Mouse (Mus musculus): ENCODE results near the gene Hist1h3g.

Gene Hist1h3g

DNA sequence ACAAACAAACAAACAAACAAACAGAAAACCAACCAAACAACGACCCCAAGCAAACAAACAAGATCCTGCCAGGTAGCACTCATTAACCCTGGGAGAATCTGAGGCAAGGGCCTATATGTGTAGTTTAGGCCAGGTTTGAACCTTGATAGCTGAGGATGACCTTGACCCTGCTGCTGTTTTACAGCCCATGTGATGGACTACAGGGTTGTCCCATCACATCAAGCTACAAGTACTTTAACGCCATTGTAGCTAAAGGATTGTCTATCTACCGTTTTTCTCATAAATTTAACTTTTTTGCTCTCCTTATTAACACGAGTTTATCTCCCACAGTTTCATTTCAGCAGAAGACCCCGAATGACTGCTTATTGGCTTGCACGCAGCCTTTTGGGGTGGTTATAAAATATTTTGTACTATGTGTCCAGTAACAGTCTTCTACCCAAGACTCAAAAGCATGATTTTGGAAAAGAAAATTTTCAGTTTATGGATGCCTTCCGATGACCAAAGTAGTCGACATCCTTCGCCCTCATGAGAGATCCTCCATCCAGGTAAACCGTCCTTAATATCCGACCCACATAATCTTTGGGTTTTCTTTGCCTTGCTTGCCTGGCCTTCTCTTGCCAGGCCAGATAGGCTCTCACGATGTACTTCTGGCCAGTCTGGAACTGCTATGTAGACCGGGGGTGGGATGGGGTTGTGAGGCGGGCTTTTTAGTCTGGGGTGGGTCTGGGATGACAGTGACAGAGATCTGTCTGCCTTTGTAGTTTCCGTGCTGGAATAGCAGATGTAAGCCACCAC lies 19.2 kb upstream of the Hist1h3g start:
- DNase-seq, result no peak

GRCm38 (mm10) chr13:23516822-23517602 lies 18.2 kb upstream of the Hist1h3g start:
- peak; percentile 67 to 86 for DNase-seq

DNA sequence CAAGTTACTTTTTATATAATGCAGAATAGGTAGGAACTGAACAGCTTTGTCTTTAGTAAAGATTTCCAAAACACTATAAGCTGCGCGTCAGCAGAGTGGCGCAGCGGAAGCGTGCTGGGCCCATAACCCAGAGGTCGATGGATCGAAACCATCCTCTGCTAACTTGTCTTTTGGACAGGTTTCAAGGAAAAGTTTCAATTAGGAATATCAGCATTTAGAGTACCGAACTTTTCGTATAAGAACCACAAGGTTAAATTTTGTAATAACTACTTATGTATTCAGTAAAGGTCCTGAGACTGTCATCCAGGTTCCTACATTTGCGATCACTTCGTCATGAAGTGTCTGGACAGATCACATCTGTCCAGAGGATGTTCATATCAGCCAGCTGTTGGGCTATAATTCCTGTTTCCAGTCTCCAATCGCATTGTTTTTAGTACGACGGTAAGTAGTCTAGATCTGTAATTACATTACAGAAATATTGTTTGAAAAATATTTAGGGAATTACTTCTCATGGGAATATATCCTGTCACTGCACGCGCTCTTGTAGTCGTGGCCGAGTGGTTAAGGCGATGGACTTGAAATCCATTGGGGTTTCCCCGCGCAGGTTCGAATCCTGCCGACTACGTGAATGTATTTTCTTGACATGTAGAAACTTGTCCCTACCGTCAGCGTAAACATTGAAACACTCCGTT lies 17.5 kb upstream of the Hist1h3g start:
- peak; percentile 87 to 95 for DNase-seq

GRCm38 (mm10) chr13:23518295-23518603 lies 17.0 kb upstream of the Hist1h3g start:
- DNase-seq, result no peak

GRCm38 (mm10) chr13:23518885-23519284 lies 16.3 kb upstream of the Hist1h3g start:
- peak; percentile 69 to 86 for DNase-seq

- peak; percentile 70 to 85 for DNase-seq
Measured at GRCm38 (mm10) chr13:23519416-23519815, 15.8 kb upstream of the Hist1h3g start.

DNA sequence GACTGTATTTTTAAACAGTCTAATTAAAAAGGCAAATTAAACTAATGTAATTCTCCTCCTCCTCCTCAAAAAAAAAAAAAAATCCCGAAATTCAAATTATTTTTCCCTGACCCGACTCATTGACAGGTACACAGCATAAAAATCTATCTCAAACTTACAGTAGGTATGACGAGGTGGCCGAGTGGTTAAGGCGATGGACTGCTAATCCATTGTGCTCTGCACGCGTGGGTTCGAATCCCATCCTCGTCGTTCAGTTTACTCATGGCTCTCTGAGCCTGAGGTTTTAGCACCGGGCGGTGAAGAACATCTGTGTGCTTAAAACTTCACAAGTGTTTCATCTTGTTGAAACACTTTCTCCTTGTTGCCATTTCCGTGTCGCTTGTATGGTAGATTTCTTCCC lies 13.5 kb upstream of the Hist1h3g start:
- DNase-seq, result peak; percentile 52 to 87

DNA sequence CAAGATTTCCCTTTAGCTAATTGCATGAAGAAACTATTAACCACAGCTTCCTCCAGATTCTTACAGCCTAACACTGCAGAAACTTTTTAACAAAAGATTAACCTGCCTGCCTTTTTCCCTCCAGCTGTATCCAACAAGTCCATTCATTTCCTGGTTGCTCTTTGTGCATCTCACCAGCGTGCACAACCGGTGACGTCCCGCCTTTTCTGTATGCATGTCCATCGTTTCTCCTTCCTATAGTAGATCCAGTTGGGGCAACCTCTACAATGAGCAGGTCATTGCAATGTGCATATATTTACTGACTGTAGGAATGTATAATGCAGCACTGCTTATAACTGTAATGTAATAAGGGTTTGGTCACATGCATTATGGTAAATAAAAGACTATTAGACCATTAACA lies 11.2 kb upstream of the Hist1h3g start:
- no peak for DNase-seq

DNA sequence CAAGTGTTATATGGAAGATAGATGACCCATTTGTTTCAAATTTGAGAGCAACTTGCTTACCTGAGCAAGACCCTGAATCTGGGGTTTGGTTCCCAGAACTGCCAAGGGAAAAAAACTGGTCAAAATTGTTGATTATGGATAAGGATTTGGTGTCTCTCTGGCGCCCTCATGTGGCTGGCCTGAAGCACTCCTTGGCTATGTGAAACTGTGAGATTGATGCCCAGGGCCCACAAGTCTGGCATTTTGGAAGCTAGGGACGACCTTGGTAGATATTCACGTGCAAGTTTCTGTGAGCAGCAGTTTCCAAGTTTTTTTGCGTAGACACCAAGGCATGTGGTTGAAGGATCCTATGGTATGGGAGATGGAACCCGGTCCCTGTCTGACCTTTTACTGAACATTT lies 10.6 kb upstream of the Hist1h3g start:
- DNase-seq, result peak; percentile 47 to 49

- DNase-seq, result no peak
Measured at GRCm38 (mm10) chr13:23525901-23526300, 9.3 kb upstream of the Hist1h3g start.

DNA sequence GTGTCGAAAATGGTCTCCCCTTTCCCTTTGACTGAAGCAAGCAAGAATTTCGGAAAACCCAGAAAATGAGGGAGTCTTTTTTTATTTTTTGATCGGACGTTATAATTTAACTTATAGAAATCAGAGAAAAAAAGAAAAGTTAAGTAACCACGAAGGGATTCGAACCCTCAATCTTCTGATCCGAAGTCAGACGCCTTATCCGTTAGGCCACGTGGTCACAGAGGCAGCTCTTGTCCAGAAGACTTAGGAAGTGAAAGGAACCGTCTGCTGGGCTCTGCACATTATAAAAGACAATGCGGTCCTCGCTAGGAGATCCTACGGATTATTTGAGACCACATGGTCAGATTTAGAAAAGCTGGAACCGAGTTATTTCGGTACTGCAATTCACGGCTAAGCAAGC lies 8.9 kb upstream of the Hist1h3g start:
- DNase-seq, result peak; percentile 82 to 92

- no peak for DNase-seq
Measured at GRCm38 (mm10) chr13:23529005-23529404, 6.2 kb upstream of the Hist1h3g start.

DNA sequence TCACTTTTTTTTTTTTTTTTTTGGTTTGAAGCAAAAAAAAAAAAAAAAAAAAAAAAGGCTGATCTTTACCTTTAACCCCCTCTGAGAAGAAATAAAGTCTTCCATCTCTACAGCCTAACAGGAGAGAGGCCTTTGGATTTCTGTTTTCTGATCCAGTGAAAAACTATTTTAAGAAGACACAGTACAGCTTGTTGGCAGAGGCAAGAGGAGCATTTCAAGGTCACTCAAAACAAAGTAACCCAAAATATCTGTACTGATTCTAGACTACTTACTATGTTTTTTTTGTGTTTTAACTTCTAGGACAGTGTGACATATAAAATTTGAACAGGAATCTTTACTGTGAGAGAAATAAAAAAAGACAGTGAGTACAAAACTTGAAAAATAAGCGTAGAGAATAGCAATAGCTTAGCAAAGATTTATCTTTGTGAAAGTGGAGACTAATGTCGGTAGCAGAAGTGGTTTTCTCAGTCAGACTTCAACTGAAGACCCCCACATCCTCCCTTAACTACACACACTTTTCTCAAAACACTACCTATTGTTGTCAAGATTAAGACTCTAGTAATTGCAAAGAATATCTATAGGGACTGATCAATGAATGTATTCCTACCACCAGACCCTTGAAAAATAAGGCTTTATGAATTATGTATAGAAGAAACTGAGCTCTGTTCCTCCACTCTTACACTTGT lies 5.6 kb upstream of the Hist1h3g start:
- DNase-seq, result no peak

- peak; percentile 45 to 66 for DNase-seq
Measured at GRCm38 (mm10) chr13:23530181-23530900, 4.9 kb upstream of the Hist1h3g start.

- peak; percentile 95 to 97 for DNase-seq
Measured at GRCm38 (mm10) chr13:23530901-23531875, 4.0 kb upstream of the Hist1h3g start, which contains the start of gene Hist1h4h. Hist1h4h (plus strand) TSS chr13:23531050.

GRCm38 (mm10) chr13:23532262-23533075 lies 2.8 kb upstream of the Hist1h3g start:
- DNase-seq, result no peak

GRCm38 (mm10) chr13:23533560-23534367 lies 1.5 kb upstream of the Hist1h3g start, which contains the start of gene Hist1h2af:
Hist1h2af (plus strand) TSS chr13:23533906.
- peak in 1 of 2 experiments; percentile 51 for DNase-seq

- no peak for DNase-seq
Measured at GRCm38 (mm10) chr13:23534368-23535131, 672 bp upstream of the Hist1h3g start.

All from kidney, adult 8-10 months (tissue).